Mouse (Mus musculus): Measurements from ENCODE around the gene Cdkn1a.

DNA sequence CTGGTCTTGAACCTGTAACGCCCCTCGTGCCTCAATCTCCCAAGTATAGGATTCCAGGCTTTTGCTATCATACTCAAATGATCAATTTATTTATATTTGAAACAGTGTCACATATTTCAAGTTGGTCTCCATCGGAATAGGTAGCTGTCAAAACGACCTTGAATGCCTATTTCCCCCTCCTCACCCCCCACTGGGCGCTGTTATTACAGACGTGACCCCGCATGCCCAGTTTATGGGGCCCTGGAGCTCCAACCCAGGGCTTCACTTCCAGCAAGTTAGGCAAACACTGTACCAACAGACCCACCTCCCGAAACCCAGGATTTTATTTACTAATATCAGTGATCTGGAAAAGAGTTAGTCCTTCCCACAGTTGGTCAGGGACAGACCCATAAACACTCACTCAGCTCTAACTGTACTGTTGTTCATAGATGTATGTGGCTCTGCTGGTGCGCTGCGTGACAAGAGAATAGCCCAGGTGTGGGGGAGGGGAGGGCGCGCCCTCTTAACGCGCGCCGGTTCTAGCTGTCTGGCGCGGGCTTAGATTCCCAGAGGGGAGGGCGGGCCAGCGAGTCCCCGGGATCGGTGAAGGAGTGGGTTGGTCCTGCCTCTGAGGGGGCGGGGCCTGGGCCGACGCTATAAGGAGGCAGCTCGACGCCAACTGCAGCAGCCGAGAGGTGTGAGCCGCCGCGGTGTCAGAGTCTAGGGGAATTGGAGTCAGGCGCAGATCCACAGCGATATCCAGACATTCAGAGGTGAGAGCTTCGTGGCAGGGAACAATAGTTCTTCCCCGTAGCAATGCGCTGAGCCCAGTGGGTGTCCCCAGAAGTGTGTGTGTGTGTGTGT lies 2.6 kb downstream of the Cdkn1a start:
- no peak for TF ChIP-seq CTCF (IDR thresholded peaks at IDR 0.05; ENCODE audit: extremely low read depth, insufficient read depth, insufficient read length, insufficient replicate concordance)
- TF ChIP-seq POLR2A (IDR thresholded peaks at IDR 0.05; ENCODE audit: low read depth, low read length), result no peak

All from spleen, adult 2 months (tissue).